Mouse (Mus musculus): Measurements from ENCODE around the gene Ntn5. TPM values are rescaled to one million over a fixed set of nuclear protein-coding genes. Genes with fewer than 3 reads are reported as not detected.

Ntn5 gene
- total and polyA plus RNA-seq, 3 experiments, result 0.08 to 0.57 TPM; not detected in 1

- Histone ChIP-seq H3K4me2 (ENCODE audit: insufficient read depth, low read depth, poor library complexity, severe bottlenecking) (peak overlapping the region; percentile 3; the same call in 1 of the 2 replicates), H3K27ac (ENCODE audit: insufficient read depth, low read depth) (no peak overlapping the region), H3K79me2 (replicated peaks; ENCODE audit: control insufficient read depth, extremely low read depth, insufficient read depth, poor library complexity, severe bottlenecking) (no peaks in the 10 kb centered on the region), H3K4me1 (ENCODE audit: control insufficient read depth in 1 of 2, insufficient read depth in 2 of 2) (peaks cover 35 to 97% of the 10 kb centered on the region in 2 experiments), H3K4me3 (replicated peaks in 1 of 3; ENCODE audit: low read depth in 2 of 3, low read length in 2 of 3, poor library complexity in 1 of 3) (peak overlapping the region in 2 of 3 experiments; percentile 21 to 35), H3K36me3 (replicated peaks in 1 of 2; ENCODE audit: control insufficient read depth in 1 of 2, insufficient read depth in 1 of 2, low read length in 1 of 2) (peaks cover 0 to 5% of the 10 kb centered on the region in 2 experiments), H3K27me3 (replicated peaks) (no peaks in the 10 kb centered on the region), H3K9me3 (replicated peaks; ENCODE audit: low read length) (no peaks in the 10 kb centered on the region), H3K9ac (ENCODE audit: insufficient read depth, low read depth) (no peak overlapping the region)
- no peak for DNase-seq (ENCODE audit: extremely low read depth)
- dilution Hi-C loops (cut with MboI; ENCODE audit: extremely low pct_ligation_motif_present, extremely low pct_unique_long_range_greater_than_20kb, low sequenced_read_pairs) (no loop called here), in situ Hi-C loops (cut with MboI; ENCODE audit: low pct_ligation_motif_present, low pct_unique_long_range_greater_than_20kb, low sequenced_read_pairs) (no loop called here)
- no peak for TF ChIP-seq GABPA (IDR thresholded peaks at IDR 0.05; ENCODE audit: insufficient replicate concordance, low read depth, low read length)
- TF ChIP-seq USF2 (conservative IDR thresholded peaks at IDR 0.05; ENCODE audit: low read depth, low read length), result no peak
- TF ChIP-seq HCFC1 (IDR thresholded peaks at IDR 0.05; ENCODE audit: low read depth, low read length), result no peak
- no peak for TF ChIP-seq CHD2 (IDR thresholded peaks at IDR 0.05; ENCODE audit: low read length)
- TF ChIP-seq JUN (IDR thresholded peaks at IDR 0.05; ENCODE audit: insufficient read depth, low read depth, low read length), result no peak
- no peak for TF ChIP-seq EP300 (IDR thresholded peaks at IDR 0.05; ENCODE audit: low read length)
- no peak for TF ChIP-seq JUND (conservative IDR thresholded peaks at IDR 0.05; ENCODE audit: low read depth, low read length)
- TF ChIP-seq CTCF (conservative IDR thresholded peaks at IDR 0.05 in 1 of 2, IDR thresholded peaks at IDR 0.05 in 1 of 2; ENCODE audit: low read depth in 2 of 2, low read length in 2 of 2), result no peak
- TF ChIP-seq POLR2AphosphoS2 (IDR thresholded peaks at IDR 0.05; ENCODE audit: low read depth, low read length), result no peak
These were observed 41.1 kb upstream of the Ntn5 start for GRCm38 (mm10) chr7:45642503-45643255.

GRCm38 (mm10) chr7:45643441-45644178, 40.2 kb upstream of the Ntn5 start:
- Histone ChIP-seq H3K9me3 (replicated peaks; ENCODE audit: low read length) (no peaks in the 10 kb centered on the region), H3K36me3 (replicated peaks in 1 of 2; ENCODE audit: control insufficient read depth in 1 of 2, insufficient read depth in 1 of 2, low read length in 1 of 2) (peaks cover 0 to 4% of the 10 kb centered on the region in 2 experiments), H3K9ac (ENCODE audit: insufficient read depth, low read depth) (no peak overlapping the region), H3K4me2 (ENCODE audit: insufficient read depth, low read depth, poor library complexity, severe bottlenecking) (peak overlapping the region; percentile 13), H3K4me3 (replicated peaks in 1 of 3; ENCODE audit: low read depth in 2 of 3, low read length in 2 of 3, poor library complexity in 1 of 3) (peak overlapping the region in 2 of 3 experiments; percentile 16 to 35), H3K27ac (ENCODE audit: insufficient read depth, low read depth) (no peak overlapping the region), H3K27me3 (replicated peaks) (no peaks in the 10 kb centered on the region), H3K4me1 (ENCODE audit: control insufficient read depth in 1 of 2, insufficient read depth in 2 of 2) (peaks cover 33 to 89% of the 10 kb centered on the region in 2 experiments), H3K79me2 (replicated peaks; ENCODE audit: control insufficient read depth, extremely low read depth, insufficient read depth, poor library complexity, severe bottlenecking) (no peaks in the 10 kb centered on the region)
- peak; percentile 87 for DNase-seq (ENCODE audit: extremely low read depth)
- peak; percentile 93 for TF ChIP-seq NRF1 (IDR thresholded peaks at IDR 0.05; ENCODE audit: low read depth, low read length)
- TF ChIP-seq JUND (conservative IDR thresholded peaks at IDR 0.05; ENCODE audit: low read depth, low read length), result no peak
- TF ChIP-seq ZC3H11A (IDR thresholded peaks at IDR 0.05; ENCODE audit: low read depth, low read length), result no peak
- 0 out of 2 replicates have a peak, but pooled peaks have one; percentile 49 for TF ChIP-seq POLR2A (IDR thresholded peaks at IDR 0.05; ENCODE audit: low read depth, low read length)
- TF ChIP-seq IRF4 (IDR thresholded peaks at IDR 0.05; ENCODE audit: low read depth, low read length), result no peak
- in situ Hi-C loops (cut with MboI; ENCODE audit: low pct_ligation_motif_present, low pct_unique_long_range_greater_than_20kb, low sequenced_read_pairs), result no loop called here
- dilution Hi-C loops (cut with MboI; ENCODE audit: extremely low pct_ligation_motif_present, extremely low pct_unique_long_range_greater_than_20kb, low sequenced_read_pairs), result no loop called here

Measured in CH12.LX (cell line).